Mouse (Mus musculus) ES-E14 (cell line): ENCODE results near the gene Slc25a33.
"Not testable (repeated sequence)": the region's sequence is repeated elsewhere in the genome, so short reads cannot be mapped to it uniquely, and the experiment has no call there.

Experiments
- CHD2 ChIP-seq: IDR thresholded peaks from 2 replicates; pipeline ENCODE4 v1.6.1; 2014; ENCODE audit warnings: mild to moderate bottlenecking, low read depth, low read length, inconsistent platforms
- HCFC1 ChIP-seq: IDR thresholded peaks from 2 replicates; pipeline ENCODE4 v1.6.1; 2012; ENCODE audit warnings: low read length, inconsistent platforms, borderline replicate concordance; ENCODE audit not compliant: insufficient read depth
- ZNF384 ChIP-seq: IDR thresholded peaks from 2 replicates; pipeline ENCODE4 v1.6.1; 2012; ENCODE audit warnings: low read depth, low read length, inconsistent platforms

GRCm38 (mm10) chr4:149810372-149810771 is 36.3 kb upstream of the Slc25a33 start:
- not testable (repeated sequence) for TF ChIP-seq HCFC1, ZNF384, CHD2
